Mouse (Mus musculus): ENCODE results near the gene Pdcd11.
"Not testable (repeated sequence)": the region's sequence is repeated elsewhere in the genome, so short reads cannot be mapped to it uniquely, and the experiment has no call there.

Gene Pdcd11

GRCm38 (mm10) chr19:47128835-47129234 is 38.3 kb downstream of the Pdcd11 start:
- no peak for DNase-seq

GRCm38 (mm10) chr19:47130551-47131125 is 40.1 kb downstream of the Pdcd11 start:
- DNase-seq = no peak

GRCm38 (mm10) chr19:47133161-47133560 is 42.6 kb downstream of the Pdcd11 start:
- DNase-seq = no peak

GRCm38 (mm10) chr19:47135568-47135967 is 45.0 kb downstream of the Pdcd11 start:
- no peak for DNase-seq

- DNase-seq = no peak
Measured at GRCm38 (mm10) chr19:47136170-47136569, 45.6 kb downstream of the Pdcd11 start.

- peak; percentile 16 to 21 for DNase-seq
Measured at GRCm38 (mm10) chr19:47137051-47137581, 46.5 kb downstream of the Pdcd11 start.

GRCm38 (mm10) chr19:47137771-47138421 is 47.3 kb downstream of the Pdcd11 start, which contains the start of gene Calhm2:
TSS of gene Calhm2 (minus strand) at chr19:47138294.
- peak in 1 of 2 experiments; percentile 7 for DNase-seq

- DNase-seq = not testable (repeated sequence)
Measured at GRCm38 (mm10) chr19:47139611-47140010, 49.0 kb downstream of the Pdcd11 start.

- no peak for DNase-seq
Measured at GRCm38 (mm10) chr19:47142438-47142837, 51.9 kb downstream of the Pdcd11 start.

GRCm38 (mm10) chr19:47144154-47144553 is 53.6 kb downstream of the Pdcd11 start, which contains the start of gene Calhm1:
TSS of gene Calhm1 (minus strand) at chr19:47144254.
- DNase-seq = no peak

GRCm38 (mm10) chr19:47148267-47148847 is 57.8 kb downstream of the Pdcd11 start:
- DNase-seq = no peak

GRCm38 (mm10) chr19:47149854-47150253 is 59.3 kb downstream of the Pdcd11 start:
- DNase-seq = no peak

GRCm38 (mm10) chr19:47151332-47152061 is 60.9 kb downstream of the Pdcd11 start:
- peak; percentile 41 to 44 for DNase-seq

- no peak for DNase-seq
Measured at GRCm38 (mm10) chr19:47152062-47152369, 61.4 kb downstream of the Pdcd11 start.

GRCm38 (mm10) chr19:47153767-47154166 is 63.2 kb downstream of the Pdcd11 start:
- DNase-seq = no peak

GRCm38 (mm10) chr19:47157664-47158063 is 67.1 kb downstream of the Pdcd11 start, which contains the start of gene Calhm3:
TSS of gene Calhm3 (minus strand) at chr19:47157764.
- no peak for DNase-seq

GRCm38 (mm10) chr19:47161669-47162068 is 71.1 kb downstream of the Pdcd11 start:
- DNase-seq = no peak

- no peak for DNase-seq
Measured at GRCm38 (mm10) chr19:47163176-47163744, 72.7 kb downstream of the Pdcd11 start.

- DNase-seq = no peak
Measured at GRCm38 (mm10) chr19:47166758-47167157, 76.2 kb downstream of the Pdcd11 start.

GRCm38 (mm10) chr19:47167617-47168214 is 77.1 kb downstream of the Pdcd11 start:
- DNase-seq = no peak

- no peak for DNase-seq
Measured at GRCm38 (mm10) chr19:47168223-47168622, 77.7 kb downstream of the Pdcd11 start.

- peak; percentile 86 to 92 for DNase-seq
Measured at GRCm38 (mm10) chr19:47168793-47169412, 78.3 kb downstream of the Pdcd11 start.
